Mouse (Mus musculus) intestine, embryonic 14.5 days (tissue): Measurements from ENCODE around the gene Dppa5a. TPM values are rescaled to one million over a fixed set of nuclear protein-coding genes. Genes with fewer than 3 reads are reported as not detected.
"Not testable (repeated sequence)": the region's sequence is repeated elsewhere in the genome, so short reads cannot be mapped to it uniquely, and the experiment has no call there.

Experiments
- ATAC-seq: fragments of 200-750 bp; cut with Nextera tagmentation; replicated peaks from 2 replicates; pipeline ENCODE4 v1.8.0; 2017; ENCODE audit warnings: low read depth, moderate number of reproducible peaks, moderate TSS enrichment, moderate library complexity; ENCODE audit not compliant: low FRiP score, low TSS enrichment
- DNase-seq: peaks from one replicate; pipeline ENCODE4 v3.0.0-alpha.2; 2018; ENCODE audit warnings: low spot score
- H3K27ac ChIP-seq: fragments of 300-500 bp; sonication (generic); 2 replicates; pipeline ENCODE4 v1.5.1; 2014; ENCODE audit warnings: low read depth, mild to moderate bottlenecking, control low read depth
- H3K27me3 ChIP-seq: fragments of 300-500 bp; sonication (generic); replicated peaks from 2 replicates; pipeline ENCODE4 v1.6.1; 2014; ENCODE audit warnings: low read length, control low read depth; ENCODE audit not compliant: control insufficient read depth, insufficient read depth
- H3K36me3 ChIP-seq: fragments of 300-500 bp; sonication (generic); 2 replicates; pipeline ENCODE4 v1.6.1; 2014; ENCODE audit warnings: low read length, control low read depth; ENCODE audit not compliant: control insufficient read depth, insufficient read depth
- H3K4me1 ChIP-seq: fragments of 300-500 bp; sonication (generic); replicated peaks from 2 replicates; pipeline ENCODE4 v1.6.1; 2014; ENCODE audit warnings: low read length, control low read depth, mixed read lengths; ENCODE audit not compliant: control insufficient read depth, insufficient read depth
- H3K4me2 ChIP-seq: fragments of 300-500 bp; sonication (generic); 2 replicates; pipeline ENCODE4 v1.6.1; 2014; ENCODE audit warnings: low read length
- H3K4me3 ChIP-seq: fragments of 300-500 bp; sonication (generic); 2 replicates; pipeline ENCODE4 v1.5.1; 2014; ENCODE audit warnings: low read depth, low read length, control low read depth, mixed read lengths
- H3K9ac ChIP-seq: fragments of 300-500 bp; sonication (generic); 2 replicates; pipeline ENCODE4 v1.6.1; 2014; ENCODE audit warnings: mild to moderate bottlenecking, low read length
- H3K9me3 ChIP-seq: fragments of 300-500 bp; sonication (generic); 2 replicates; pipeline ENCODE4 v1.6.1; 2016; ENCODE audit warnings: low read length, control low read depth; ENCODE audit not compliant: control insufficient read depth
- WGBS: fragments of 180-500 bp; shearing (Covaris S2); extraction: QIAGEN DNeasy Blood & Tissue Kit; methylation state at CpG from one replicate; pipeline ENCODE4 v1.1.7; 2014; 5-methylcytosine and 5-hydroxymethylcytosine counted together
- polyA plus RNA-seq: library from polyadenylated mRNA; unstranded; fragments of >200 nt; fragmentation: Nextera tagmentation; extraction: Ambion mirVana; gene quantifications from 2 replicates; pipeline ENCODE4 v1.2.1, GENCODE M21; 2014

Gene Dppa5a
- not detected in 2 replicates for polyA plus RNA-seq

DNA sequence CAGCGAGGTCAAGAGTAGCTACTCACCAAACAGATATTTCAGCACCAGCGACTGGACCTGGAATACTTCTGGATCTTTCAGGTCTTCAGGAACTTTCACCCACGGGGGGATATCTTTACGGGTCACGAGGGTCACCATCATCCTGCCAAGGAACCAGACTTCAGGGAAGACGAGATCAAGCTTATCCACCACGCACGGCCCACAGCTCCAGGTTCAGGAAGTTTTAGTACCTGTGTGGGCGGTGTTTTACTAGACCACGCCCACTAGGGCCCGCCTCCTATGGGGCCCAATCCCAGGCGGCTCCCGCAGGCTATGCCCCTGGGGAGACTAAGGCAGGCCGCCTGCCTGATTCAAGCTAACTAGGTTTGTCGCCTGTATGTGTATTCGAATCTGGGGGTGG is at the start of gene Dppa5a:
Gene Dppa5a, minus strand, starts transcription at position 219 of the 400 bp plus-strand sequence.
- not testable (repeated sequence) for H3K9ac ChIP-seq, H3K4me3 ChIP-seq, H3K9me3 ChIP-seq, H3K4me1 ChIP-seq, H3K36me3 ChIP-seq, H3K27ac ChIP-seq, H3K4me2 ChIP-seq, ATAC-seq, H3K27me3 ChIP-seq, DNase-seq
- 91% methylated on average over 16 of the region's 16 CpGs for WGBS

DNA sequence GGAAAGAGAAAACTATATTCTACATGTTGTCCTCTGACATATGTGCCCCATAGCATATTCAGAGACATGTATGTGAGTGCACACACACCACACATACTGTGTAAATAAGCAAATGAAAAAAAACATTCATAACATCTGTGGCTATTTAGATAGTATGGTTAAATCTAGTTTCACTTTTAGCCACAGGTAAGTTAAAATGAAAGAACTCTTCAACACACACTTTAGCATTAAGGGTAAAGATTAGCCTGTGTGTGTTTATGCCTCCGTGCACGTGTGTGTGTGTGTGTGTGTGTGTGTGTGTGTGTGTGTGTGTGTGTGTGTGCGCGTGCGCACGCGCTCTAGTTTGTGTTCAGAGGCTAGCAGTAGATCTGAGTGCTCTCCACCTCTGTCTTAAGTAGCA is 33.6 kb upstream of the Dppa5a start:
- H3K9me3 ChIP-seq = no peaks in the 10 kb centered on the region
- WGBS = 91% methylated on average over 7 of the region's 7 CpGs
- no peak for ATAC-seq
- H3K9ac ChIP-seq = no peak overlapping the region
- H3K4me1 ChIP-seq = no peaks in the 10 kb centered on the region
- DNase-seq = no peak
- peaks cover 14% of the 10 kb centered on the region for H3K27me3 ChIP-seq
- no peak overlapping the region for H3K4me2 ChIP-seq
- H3K27ac ChIP-seq = no peak overlapping the region
- no peaks in the 10 kb centered on the region for H3K36me3 ChIP-seq
- no peak overlapping the region for H3K4me3 ChIP-seq

DNA sequence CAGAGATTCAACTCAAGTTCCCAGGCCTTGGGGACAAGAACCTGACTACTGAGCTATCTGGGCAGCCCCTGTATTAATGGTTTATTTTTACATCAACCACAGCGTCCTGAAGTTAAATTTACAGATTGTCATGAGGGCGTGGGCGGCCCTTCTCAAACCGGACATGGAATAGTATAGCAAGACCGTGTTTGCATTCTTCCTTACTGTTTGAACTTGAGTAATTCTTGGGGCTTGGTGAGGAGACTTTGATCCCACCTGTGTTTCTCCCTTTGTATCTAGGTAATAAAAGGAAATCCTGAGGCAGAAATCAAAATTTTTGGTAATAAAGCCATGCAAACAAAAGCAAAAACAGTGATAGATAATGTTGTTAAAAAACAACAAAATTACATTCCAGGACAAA is 32.6 kb upstream of the Dppa5a start:
- H3K36me3 ChIP-seq = no peaks in the 10 kb centered on the region
- WGBS = 59% methylated on average over 5 of the region's 5 CpGs

DNA sequence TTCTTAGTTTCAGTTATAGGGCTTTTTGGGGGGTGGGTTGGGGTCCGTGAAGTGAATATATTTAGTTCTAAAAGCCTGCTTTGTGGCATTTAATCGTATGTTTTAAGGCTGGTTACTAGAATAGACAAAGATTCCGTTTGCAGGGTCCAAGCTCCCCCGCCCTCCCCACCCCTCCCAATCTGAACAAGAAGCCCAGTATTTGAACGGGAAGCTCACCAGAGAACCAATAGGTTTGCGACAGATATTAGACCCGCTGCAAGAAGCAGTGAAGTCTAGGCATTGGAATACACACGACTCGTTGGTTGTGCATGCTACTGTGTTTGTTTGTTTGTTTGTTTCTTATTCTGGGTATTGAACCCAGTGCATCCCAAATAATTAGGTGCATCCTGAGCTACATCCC is 28.5 kb upstream of the Dppa5a start:
- Histone ChIP-seq H3K4me3 (peak overlapping the region; percentile 40; the same call in 1 of the 2 replicates), H3K9ac (no peak overlapping the region), H3K9me3 (no peaks in the 10 kb centered on the region), H3K27ac (no peak overlapping the region), H3K4me2 (peak overlapping the region; percentile 63), H3K27me3 (peaks cover 53% of the 10 kb centered on the region), H3K36me3 (no peaks in the 10 kb centered on the region), H3K4me1 (no peaks in the 10 kb centered on the region)
- WGBS = 60% methylated on average over 9 of the region's 9 CpGs
- no peak for ATAC-seq
- DNase-seq = no peak

More for the DNA sequence above, 32.6 kb upstream of the Dppa5a start:
- Histone ChIP-seq H3K9me3 (no peaks in the 10 kb centered on the region), H3K27ac (no peak overlapping the region), H3K4me2 (no peak overlapping the region), H3K4me1 (no peaks in the 10 kb centered on the region), H3K27me3 (peaks cover 24% of the 10 kb centered on the region), H3K9ac (no peak overlapping the region), H3K4me3 (no peak overlapping the region)
- ATAC-seq (no peak), DNase-seq (no peak)

DNA sequence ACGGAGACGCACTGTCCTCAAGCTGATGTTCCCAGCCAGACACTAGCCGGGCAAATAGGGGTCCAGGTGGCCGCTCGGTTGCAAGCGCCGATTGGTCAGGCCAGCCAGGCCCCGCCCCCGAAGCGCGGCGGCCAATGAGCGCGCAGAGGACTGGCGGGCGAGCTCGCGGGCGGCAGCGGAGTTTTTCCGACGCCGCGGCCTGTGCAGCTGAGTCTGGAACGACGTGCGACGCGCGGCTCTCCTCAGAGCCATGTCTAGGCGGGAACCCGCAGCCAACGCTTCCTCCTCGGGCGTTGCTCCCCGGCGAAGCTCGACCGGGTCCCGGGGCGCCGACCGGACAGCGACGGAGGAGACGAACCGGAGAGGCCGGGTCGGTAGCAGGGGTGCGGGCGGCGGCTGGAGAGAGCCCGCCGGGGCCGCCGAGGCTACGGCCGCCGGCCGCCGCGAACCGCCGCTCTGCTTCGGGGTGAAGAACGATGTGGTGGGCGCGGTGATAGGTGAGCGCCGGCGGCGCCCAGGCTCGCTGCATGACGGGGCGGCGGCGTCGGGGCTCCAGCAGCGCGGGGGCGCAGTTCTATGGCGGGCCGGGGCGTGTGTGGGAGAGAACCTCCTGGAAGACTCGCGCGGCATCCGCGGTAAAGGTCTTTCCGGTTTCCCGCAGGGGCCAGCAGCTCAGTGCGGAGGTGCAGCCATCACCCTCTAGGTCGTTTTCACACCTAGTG is 27.8 kb upstream of the Dppa5a start, which contains the start of gene Ddx43:
Gene Ddx43, plus strand, starts transcription at position 148 of the 722 bp plus-strand sequence.
- H3K4me3 ChIP-seq = peak within 1 kb of the TSS; percentile 40
- no peak within 1 kb of the TSS for H3K27ac ChIP-seq
- no peaks in the 10 kb centered on the region for H3K4me1 ChIP-seq
- H3K4me2 ChIP-seq = peak within 1 kb of the TSS; percentile 63
- 0 out of 2 replicates have a peak within 1 kb of the TSS, but pooled peaks have one; percentile 30 for H3K9ac ChIP-seq
- peaks cover 53% of the 10 kb centered on the region for H3K27me3 ChIP-seq
- ATAC-seq (peak; percentile 90), DNase-seq (peak; percentile 81)
- no peaks in the 10 kb centered on the region for H3K9me3 ChIP-seq
- no peaks in the 10 kb centered on the region for H3K36me3 ChIP-seq
- 2% methylated on average over 74 of the region's 93 CpGs for WGBS

DNA sequence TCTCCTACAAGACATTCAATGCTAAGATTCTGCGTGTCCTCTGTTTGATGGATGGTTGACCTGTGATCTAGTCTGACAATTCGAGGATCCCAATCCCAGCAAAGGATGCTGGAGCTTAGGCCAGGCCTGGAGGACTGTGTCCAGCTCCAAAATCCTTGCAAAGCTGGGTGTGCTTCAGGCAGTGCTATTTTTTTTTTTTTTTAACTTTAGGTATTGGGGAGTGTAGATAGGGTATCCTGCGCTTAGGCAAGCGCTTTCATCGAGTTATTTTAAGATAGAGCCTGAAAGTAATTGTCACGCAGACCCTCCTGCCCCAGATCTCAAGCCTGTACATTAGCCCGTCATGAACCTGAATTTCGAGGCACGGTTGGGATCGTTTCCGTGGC is 27.3 kb upstream of the Dppa5a start:
- WGBS = 34% methylated on average over 11 of the region's 11 CpGs
- peaks cover 53% of the 10 kb centered on the region for H3K27me3 ChIP-seq
- no peak for ATAC-seq
- H3K27ac ChIP-seq = no peak overlapping the region
- no peaks in the 10 kb centered on the region for H3K4me1 ChIP-seq
- H3K36me3 ChIP-seq = no peaks in the 10 kb centered on the region
- H3K4me2 ChIP-seq = peak overlapping the region; percentile 63
- no peak for DNase-seq
- H3K9ac ChIP-seq = no peak overlapping the region
- H3K9me3 ChIP-seq = no peaks in the 10 kb centered on the region
- peak overlapping the region; percentile 40 for H3K4me3 ChIP-seq

DNA sequence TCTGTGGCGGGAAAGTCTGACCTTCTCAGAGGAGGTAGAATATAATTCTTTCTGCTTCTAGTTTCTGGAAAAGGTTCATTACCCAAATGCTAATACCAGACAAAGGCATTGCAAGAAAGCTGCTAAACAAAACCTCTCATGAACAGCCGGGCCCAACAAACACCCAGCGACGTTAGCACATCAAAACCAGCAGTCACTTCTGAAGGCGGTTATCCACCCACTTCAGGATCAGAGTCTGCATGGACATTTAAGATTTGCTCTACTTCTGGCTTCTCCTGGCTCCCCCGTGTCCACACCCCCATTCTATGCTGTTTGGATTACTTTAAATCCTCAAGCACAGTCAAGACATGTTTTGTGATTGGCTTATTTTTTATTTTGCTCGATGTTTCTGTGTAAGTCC is 26.6 kb upstream of the Dppa5a start:
- no peak overlapping the region for H3K4me2 ChIP-seq
- DNase-seq (no peak), ATAC-seq (no peak)
- no peak overlapping the region for H3K9ac ChIP-seq
- H3K4me1 ChIP-seq = no peaks in the 10 kb centered on the region
- no peaks in the 10 kb centered on the region for H3K9me3 ChIP-seq
- peaks cover 53% of the 10 kb centered on the region for H3K27me3 ChIP-seq
- WGBS = 60% methylated on average over 7 of the region's 7 CpGs
- H3K4me3 ChIP-seq = no peak overlapping the region
- H3K27ac ChIP-seq = no peak overlapping the region
- no peaks in the 10 kb centered on the region for H3K36me3 ChIP-seq

DNA sequence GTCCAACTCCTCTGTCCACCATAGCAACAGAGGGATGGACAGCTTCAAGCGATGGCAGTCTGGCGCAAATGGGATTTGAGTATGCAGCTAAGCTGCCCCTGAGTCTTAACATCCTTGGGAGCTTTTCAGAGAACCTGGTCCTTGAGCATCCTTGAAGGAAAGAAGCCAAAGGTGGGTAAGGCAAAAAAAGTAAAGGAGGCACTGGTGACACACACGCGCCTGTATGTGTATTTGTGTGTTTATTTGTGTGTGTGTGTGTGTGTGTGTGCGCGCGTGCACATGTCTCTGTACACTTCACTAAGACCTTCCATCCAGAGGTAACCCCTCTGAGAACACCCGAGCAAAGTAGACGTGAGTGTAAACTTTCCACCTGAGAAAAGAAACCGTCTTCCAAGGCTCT is 25.8 kb upstream of the Dppa5a start:
- Histone ChIP-seq H3K4me2 (no peak overlapping the region), H3K36me3 (no peaks in the 10 kb centered on the region), H3K4me1 (no peaks in the 10 kb centered on the region), H3K27ac (no peak overlapping the region), H3K9ac (no peak overlapping the region), H3K9me3 (no peaks in the 10 kb centered on the region), H3K4me3 (no peak overlapping the region), H3K27me3 (peaks cover 53% of the 10 kb centered on the region)
- ATAC-seq (no peak), DNase-seq (no peak)
- 80% methylated on average over 10 of the region's 10 CpGs for WGBS

DNA sequence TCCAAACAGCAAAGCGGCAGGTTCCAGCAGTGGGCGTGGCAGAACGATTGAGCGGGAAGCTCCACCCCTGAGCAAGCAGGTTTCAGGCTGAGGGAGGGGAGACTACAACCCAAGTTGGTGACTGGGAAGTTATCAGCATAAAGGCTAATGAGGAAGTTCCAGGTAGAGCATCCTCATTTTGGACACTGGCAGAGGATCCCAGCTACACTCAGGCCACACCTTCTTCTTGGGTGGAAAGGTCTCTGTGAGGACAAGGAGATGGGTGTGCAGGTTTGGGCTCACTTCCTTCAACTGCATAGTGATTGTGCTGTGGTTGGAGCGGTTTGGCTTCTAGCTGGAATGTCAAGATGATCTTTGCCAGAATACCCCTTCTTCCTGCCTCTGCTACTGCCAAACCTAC is 22.0 kb upstream of the Dppa5a start:
- H3K9me3 ChIP-seq = no peaks in the 10 kb centered on the region; the same call in 1 of the 2 replicates
- no peak overlapping the region for H3K9ac ChIP-seq
- ATAC-seq (no peak), DNase-seq (no peak)
- no peaks in the 10 kb centered on the region for H3K36me3 ChIP-seq
- H3K27ac ChIP-seq = no peak overlapping the region
- peaks cover 23% of the 10 kb centered on the region for H3K27me3 ChIP-seq
- WGBS = 26% methylated on average over 5 of the region's 5 CpGs
- no peak overlapping the region for H3K4me2 ChIP-seq
- H3K4me1 ChIP-seq = no peaks in the 10 kb centered on the region
- H3K4me3 ChIP-seq = no peak overlapping the region
